Mouse (Mus musculus): ENCODE data around the gene Asb17.

Asb17 gene

DNA sequence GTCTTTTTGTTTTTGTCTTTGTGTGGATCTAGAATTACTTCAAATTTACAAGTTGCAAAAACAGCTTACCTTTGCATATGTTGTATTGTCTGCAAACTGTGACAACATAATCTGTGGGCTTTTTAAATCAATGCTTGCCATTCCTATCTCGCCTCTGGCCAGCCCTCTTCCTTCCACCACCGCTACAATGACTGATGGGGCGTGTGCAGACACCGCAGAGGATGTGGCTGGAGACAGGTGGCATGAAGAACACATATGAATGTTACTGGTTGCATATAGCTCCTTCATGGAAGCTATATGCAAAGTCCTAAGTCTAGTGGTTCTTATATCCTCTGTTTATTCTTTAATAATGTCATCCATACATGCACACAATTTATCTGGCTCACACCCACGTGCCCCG lies 53.2 kb downstream of the Asb17 start:
- no peak for DNase-seq

DNA sequence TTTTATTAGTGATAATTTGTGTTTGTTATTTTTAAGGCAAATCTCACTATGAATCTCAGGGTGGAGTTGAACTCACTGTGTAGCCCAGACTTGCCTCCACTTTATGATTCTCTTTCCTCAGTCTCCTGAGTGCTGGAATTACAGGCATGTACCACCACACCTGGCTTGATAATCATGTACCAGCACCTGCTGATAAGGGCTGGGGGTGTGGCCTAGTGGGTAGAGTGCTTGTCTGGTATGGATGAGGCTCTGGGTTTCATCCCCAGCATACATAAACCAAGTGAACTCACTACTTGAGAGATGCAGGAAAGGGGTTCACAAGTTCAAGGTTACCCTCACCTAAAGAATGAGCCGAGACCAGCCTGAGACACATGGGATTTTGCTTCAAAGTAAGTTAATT lies 57.9 kb downstream of the Asb17 start:
- no peak for DNase-seq

DNA sequence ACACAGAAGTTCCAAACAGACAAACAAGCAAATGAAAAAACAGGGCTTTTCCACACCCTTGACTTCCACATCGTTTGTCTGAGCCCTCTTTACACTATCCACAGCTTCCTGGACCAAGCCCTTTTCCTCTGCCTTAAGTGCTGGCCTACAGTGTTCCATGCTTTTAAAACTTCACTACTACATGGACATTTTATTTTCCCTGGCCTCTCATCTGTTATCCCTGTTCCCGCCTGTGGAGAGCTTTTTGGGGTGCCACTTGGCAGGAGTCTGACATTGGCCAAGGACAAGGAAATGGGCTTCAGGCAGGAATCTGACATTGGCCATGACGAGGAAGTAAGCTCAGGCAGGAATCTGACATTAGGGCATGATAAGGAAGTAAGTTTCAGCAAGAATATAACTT lies 58.6 kb downstream of the Asb17 start:
- no peak for DNase-seq

DNA sequence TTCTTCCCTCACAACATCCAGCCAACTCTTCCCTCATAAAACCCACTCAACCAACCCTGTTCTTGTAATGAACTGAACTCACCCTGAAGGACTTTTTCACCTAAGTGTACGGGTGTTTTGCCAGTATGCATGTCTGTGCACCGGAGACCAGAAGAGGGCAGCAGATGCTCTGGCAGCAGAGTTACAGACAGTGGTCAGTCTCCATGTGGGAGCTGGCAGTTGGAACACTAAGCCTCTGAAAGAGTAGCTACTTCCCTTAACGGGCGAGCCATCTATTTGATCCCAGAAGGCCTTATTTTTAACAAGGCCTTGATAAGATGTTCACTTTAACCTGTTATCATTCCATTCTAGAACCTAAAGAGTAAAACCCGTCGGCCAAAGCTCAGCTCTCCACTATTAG lies 60.6 kb downstream of the Asb17 start:
- peak; percentile 71 to 80 for DNase-seq

Measured in kidney, postnatal 4 days (tissue).